Mouse (Mus musculus): ENCODE data around the gene Prr19. TPM values are rescaled to one million over a fixed set of nuclear protein-coding genes. Genes with fewer than 3 reads are reported as not detected.

Prr19 gene
- polyA plus RNA-seq, 1 experiment from 2014 or later = 1.4 TPM

DNA sequence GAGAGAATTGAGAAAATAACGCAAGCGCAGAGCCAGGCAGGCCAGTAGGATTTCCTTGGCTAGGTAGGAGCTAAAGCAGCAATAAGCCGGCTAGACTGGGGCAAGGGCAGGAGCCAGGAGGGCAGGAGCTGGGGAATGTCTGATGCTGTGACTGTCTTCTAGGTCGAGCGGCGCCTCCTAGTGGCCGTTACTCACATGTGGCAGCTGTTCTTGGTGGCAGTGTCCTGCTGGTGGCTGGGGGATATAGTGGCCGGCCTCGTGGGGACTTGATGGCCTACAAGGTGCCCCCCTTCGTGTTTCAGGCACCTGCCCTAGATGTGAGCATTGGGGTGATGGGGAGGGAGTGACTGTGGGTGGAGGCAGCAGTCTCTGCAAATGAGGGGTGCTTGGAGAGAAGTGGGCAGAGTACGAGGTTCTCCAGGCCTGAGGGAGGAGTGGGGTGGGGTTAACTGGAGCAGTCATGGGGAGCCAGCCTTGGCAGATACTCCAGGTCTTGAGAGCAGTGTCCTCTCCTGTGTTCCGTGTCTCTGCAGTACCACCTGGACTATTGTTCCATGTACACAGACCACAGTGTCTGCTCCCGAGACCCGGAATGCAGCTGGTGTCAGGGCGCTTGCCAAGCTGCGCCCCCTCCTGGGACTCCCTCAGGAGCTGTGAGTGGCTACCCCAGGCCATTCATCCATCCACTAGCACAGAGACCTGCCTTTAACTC lies 32.5 kb downstream of the Prr19 start:
- Histone ChIP-seq H3K9ac (ENCODE audit: low read length) (no peak overlapping the region), H3K27ac (replicated peaks; ENCODE audit: low read depth, low read length) (no peak overlapping the region), H3K4me1 (ENCODE audit: control insufficient read depth, insufficient read depth, low read length) (no peaks in the 10 kb centered on the region), H3K4me2 (ENCODE audit: low read depth, severe bottlenecking) (no peak overlapping the region), H3K4me3 (ENCODE audit: low read depth, low read length) (no peak overlapping the region), H3K9me3 (ENCODE audit: control insufficient read depth, low read length) (no peaks in the 10 kb centered on the region), H3K27me3 (ENCODE audit: control insufficient read depth, insufficient read depth, low read length) (no peaks in the 10 kb centered on the region), H3K36me3 (ENCODE audit: control insufficient read depth, insufficient read depth, low read length) (peaks cover 18% of the 10 kb centered on the region)
- ATAC-seq (ENCODE audit: insufficient number of reproducible peaks, low FRiP score, low TSS enrichment, low read depth) = 0 out of 2 replicates have a peak, but pooled peaks have one; percentile 44
- DNase-seq (ENCODE audit: low spot score) = peak; percentile 86
- WGBS = 44% methylated on average over 16 of the region's 16 CpGs

DNA sequence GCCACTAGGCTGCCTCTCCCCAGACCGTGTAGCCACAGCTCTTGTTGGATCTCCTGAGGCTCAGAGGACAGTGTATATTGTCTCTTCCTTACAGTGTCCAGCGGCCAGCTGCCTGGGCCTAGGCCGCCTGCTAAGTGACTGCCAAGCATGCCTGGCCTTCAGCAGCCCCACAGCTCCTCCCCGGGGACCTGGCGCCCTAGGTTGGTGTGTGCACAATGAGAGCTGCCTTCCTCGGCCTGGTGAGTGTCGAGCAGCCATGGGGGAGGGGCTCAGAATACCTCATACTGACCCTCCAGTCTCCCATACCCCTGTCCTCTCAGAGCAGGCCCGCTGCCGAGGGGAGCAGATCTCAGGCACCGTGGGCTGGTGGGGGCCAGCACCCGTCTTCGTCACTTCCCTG lies 33.3 kb downstream of the Prr19 start:
- Histone ChIP-seq H3K4me3 (ENCODE audit: low read depth, low read length) (no peak overlapping the region), H3K27ac (replicated peaks; ENCODE audit: low read depth, low read length) (no peak overlapping the region), H3K9me3 (ENCODE audit: control insufficient read depth, low read length) (no peaks in the 10 kb centered on the region), H3K4me2 (ENCODE audit: low read depth, severe bottlenecking) (no peak overlapping the region), H3K36me3 (ENCODE audit: control insufficient read depth, insufficient read depth, low read length) (peaks cover 18% of the 10 kb centered on the region), H3K9ac (ENCODE audit: low read length) (no peak overlapping the region), H3K27me3 (ENCODE audit: control insufficient read depth, insufficient read depth, low read length) (no peaks in the 10 kb centered on the region), H3K4me1 (ENCODE audit: control insufficient read depth, insufficient read depth, low read length) (no peaks in the 10 kb centered on the region)
- 87% methylated on average over 12 of the region's 12 CpGs for WGBS
- DNase-seq (ENCODE audit: low spot score) (no peak), ATAC-seq (ENCODE audit: insufficient number of reproducible peaks, low FRiP score, low TSS enrichment, low read depth) (no peak)

DNA sequence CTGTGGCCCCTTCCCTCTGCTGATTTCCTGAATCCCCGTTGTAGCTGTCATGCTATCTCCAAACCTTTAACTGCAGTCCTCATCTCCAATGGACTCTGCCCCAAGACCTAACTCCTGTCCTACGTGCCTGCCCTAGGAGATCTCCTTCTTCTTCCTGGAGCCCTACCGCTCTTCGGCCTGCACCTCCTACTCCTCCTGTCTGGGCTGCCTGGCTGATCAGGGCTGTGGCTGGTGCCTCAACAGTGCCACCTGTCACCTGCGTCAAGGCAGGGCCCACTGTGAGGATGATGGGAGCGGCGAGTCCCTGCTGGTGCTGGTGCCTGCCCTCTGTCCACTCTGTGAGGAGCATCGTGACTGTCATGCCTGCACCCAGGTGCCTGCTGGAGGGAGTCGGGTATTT lies 38.1 kb downstream of the Prr19 start:
- Histone ChIP-seq H3K27ac (replicated peaks; ENCODE audit: low read depth, low read length) (no peak overlapping the region), H3K36me3 (ENCODE audit: control insufficient read depth, insufficient read depth, low read length) (peaks cover 15% of the 10 kb centered on the region), H3K27me3 (ENCODE audit: control insufficient read depth, insufficient read depth, low read length) (no peaks in the 10 kb centered on the region), H3K9ac (ENCODE audit: low read length) (no peak overlapping the region), H3K4me1 (ENCODE audit: control insufficient read depth, insufficient read depth, low read length) (no peaks in the 10 kb centered on the region), H3K4me3 (ENCODE audit: low read depth, low read length) (no peak overlapping the region), H3K9me3 (ENCODE audit: control insufficient read depth, low read length) (no peaks in the 10 kb centered on the region), H3K4me2 (ENCODE audit: low read depth, severe bottlenecking) (no peak overlapping the region)
- no peak for ATAC-seq (ENCODE audit: insufficient number of reproducible peaks, low FRiP score, low TSS enrichment, low read depth)
- WGBS = 88% methylated on average over 9 of the region's 9 CpGs
- DNase-seq (ENCODE audit: low spot score) = no peak

DNA sequence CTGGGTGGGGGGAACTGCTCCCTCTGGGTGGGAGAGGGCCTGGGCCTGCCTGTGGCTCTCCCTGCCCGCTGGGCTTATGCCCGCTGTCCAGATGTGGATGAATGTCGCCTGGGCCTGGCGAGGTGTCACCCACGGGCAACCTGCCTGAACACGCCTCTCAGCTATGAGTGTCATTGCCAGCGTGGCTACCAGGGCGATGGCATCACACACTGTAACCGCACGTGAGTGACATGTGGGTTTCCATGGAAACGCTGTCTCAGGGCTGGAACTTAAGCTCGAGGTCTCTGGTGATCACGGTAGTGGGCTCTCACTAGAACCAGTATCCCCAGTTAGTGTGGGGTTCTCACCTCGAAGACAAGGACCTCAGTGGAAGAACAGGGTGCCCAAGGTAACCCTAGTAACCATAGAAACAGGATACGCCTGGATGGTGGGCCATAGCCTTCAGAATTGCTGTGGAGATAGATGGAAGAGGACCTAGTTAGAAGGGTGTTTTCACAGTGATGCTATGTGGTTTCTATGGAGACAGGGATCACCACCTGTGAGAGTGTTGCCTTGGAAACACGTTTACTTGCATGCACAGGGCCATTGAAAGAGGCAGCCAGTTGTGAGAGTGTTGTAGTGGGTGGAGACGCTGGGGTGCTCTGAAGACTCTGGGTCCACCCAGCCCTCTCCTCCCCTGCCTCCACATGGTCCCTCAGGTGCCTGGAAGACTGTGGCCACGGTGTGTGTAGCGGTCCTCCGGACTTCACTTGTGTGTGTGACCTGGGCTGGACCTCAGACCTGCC lies 40.0 kb downstream of the Prr19 start:
- Histone ChIP-seq H3K9ac (ENCODE audit: low read length) (no peak overlapping the region), H3K4me3 (ENCODE audit: low read depth, low read length) (no peak overlapping the region), H3K36me3 (ENCODE audit: control insufficient read depth, insufficient read depth, low read length) (peaks cover 14% of the 10 kb centered on the region), H3K9me3 (ENCODE audit: control insufficient read depth, low read length) (no peaks in the 10 kb centered on the region), H3K27me3 (ENCODE audit: control insufficient read depth, insufficient read depth, low read length) (no peaks in the 10 kb centered on the region), H3K4me2 (ENCODE audit: low read depth, severe bottlenecking) (no peak overlapping the region), H3K4me1 (ENCODE audit: control insufficient read depth, insufficient read depth, low read length) (no peaks in the 10 kb centered on the region), H3K27ac (replicated peaks; ENCODE audit: low read depth, low read length) (no peak overlapping the region)
- DNase-seq (ENCODE audit: low spot score) (no peak), ATAC-seq (ENCODE audit: insufficient number of reproducible peaks, low FRiP score, low TSS enrichment, low read depth) (peak; percentile 23; the same call in 1 of the 2 replicates)
- WGBS = 87% methylated on average over 20 of the region's 20 CpGs

DNA sequence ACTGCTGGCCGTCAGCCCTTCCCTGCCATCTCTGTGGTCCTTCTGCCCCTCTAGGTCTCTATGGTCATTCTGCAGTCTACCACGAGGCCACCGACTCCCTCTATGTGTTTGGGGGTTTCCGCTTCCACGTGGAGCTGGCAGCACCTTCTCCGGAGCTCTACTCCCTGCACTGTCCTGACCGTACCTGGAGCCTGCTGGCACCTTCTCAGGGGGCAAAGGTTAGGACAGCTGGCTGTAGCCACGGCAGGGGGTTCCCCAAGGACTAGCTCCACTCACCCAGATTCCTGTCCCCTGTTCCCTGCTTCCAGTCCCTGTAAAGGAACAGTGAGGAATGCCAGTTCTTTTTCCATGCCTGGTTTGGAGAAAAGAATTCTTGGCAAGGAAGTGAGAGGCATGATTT lies 47.6 kb downstream of the Prr19 start:
- 85% methylated on average over 8 of the region's 8 CpGs for WGBS

More for the DNA sequence above, 47.6 kb downstream of the Prr19 start:
- Histone ChIP-seq H3K36me3 (ENCODE audit: control insufficient read depth, insufficient read depth, low read length) (peaks cover 32% of the 10 kb centered on the region; the same call in 1 of the 2 replicates), H3K4me2 (ENCODE audit: low read depth, severe bottlenecking) (no peak overlapping the region), H3K9ac (ENCODE audit: low read length) (no peak overlapping the region), H3K27me3 (ENCODE audit: control insufficient read depth, insufficient read depth, low read length) (no peaks in the 10 kb centered on the region), H3K4me3 (ENCODE audit: low read depth, low read length) (no peak overlapping the region), H3K4me1 (ENCODE audit: control insufficient read depth, insufficient read depth, low read length) (no peaks in the 10 kb centered on the region), H3K9me3 (ENCODE audit: control insufficient read depth, low read length) (peaks cover 6% of the 10 kb centered on the region; the same call in 1 of the 2 replicates), H3K27ac (replicated peaks; ENCODE audit: low read depth, low read length) (no peak overlapping the region)
- DNase-seq (ENCODE audit: low spot score) = no peak
- ATAC-seq (ENCODE audit: insufficient number of reproducible peaks, low FRiP score, low TSS enrichment, low read depth) = no peak

Other genes starting within 250 kb of the Prr19 start
- 9.7 and 10.0 TPM in 2 replicates for gene Grik5, start 229.1 kb upstream of the Prr19 start, polyA plus RNA-seq (2014; fragmentation: Nextera tagmentation; extraction: Ambion mirVana)
- 28.1 and 30.1 TPM in 2 replicates for gene Zfp574, start 228.8 kb upstream of the Prr19 start, polyA plus RNA-seq (2014; fragmentation: Nextera tagmentation; extraction: Ambion mirVana)
- gene Pou2f2, start 121.7 kb upstream of the Prr19 start, polyA plus RNA-seq (2014; fragmentation: Nextera tagmentation; extraction: Ambion mirVana) = 3.9 and 6.2 TPM in 2 replicates
- gene Dedd2, start 80.8 kb upstream of the Prr19 start, polyA plus RNA-seq (2014; fragmentation: Nextera tagmentation; extraction: Ambion mirVana) = 9.9 and 11.0 TPM in 2 replicates
- gene Zfp526, start 80.0 kb upstream of the Prr19 start, polyA plus RNA-seq (2014; fragmentation: Nextera tagmentation; extraction: Ambion mirVana) = 3.2 and 3.4 TPM in 2 replicates
- gene Gsk3a, start 63.6 kb upstream of the Prr19 start, polyA plus RNA-seq (2014; fragmentation: Nextera tagmentation; extraction: Ambion mirVana) = 15.8 and 17.3 TPM in 2 replicates
- gene Erf, start 50.6 kb upstream of the Prr19 start, polyA plus RNA-seq (2014; fragmentation: Nextera tagmentation; extraction: Ambion mirVana) = 25.6 and 28.6 TPM in 2 replicates
- 32.5 and 34.2 TPM in 2 replicates for gene Cic, start 33.7 kb upstream of the Prr19 start, polyA plus RNA-seq (2014; fragmentation: Nextera tagmentation; extraction: Ambion mirVana)
- gene Pafah1b3, start 3.4 kb upstream of the Prr19 start, polyA plus RNA-seq (2014; fragmentation: Nextera tagmentation; extraction: Ambion mirVana) = 249 and 261 TPM in 2 replicates
- 0.33 and 0.58 TPM in 2 replicates for gene Tmem145, start 4.7 kb downstream of the Prr19 start, polyA plus RNA-seq (2014; fragmentation: Nextera tagmentation; extraction: Ambion mirVana)
- 13.8 and 14.4 TPM in 2 replicates for gene Megf8, start 15.8 kb downstream of the Prr19 start, polyA plus RNA-seq (2014; fragmentation: Nextera tagmentation; extraction: Ambion mirVana)
- not detected in 2 replicates for gene Cnfn, start 68.3 kb downstream of the Prr19 start, polyA plus RNA-seq (2014; fragmentation: Nextera tagmentation; extraction: Ambion mirVana)
- 4.2 and 4.5 TPM in 2 replicates for gene Lipe, start 97.3 kb downstream of the Prr19 start, polyA plus RNA-seq (2014; fragmentation: Nextera tagmentation; extraction: Ambion mirVana)
- gene Cxcl17, start 111.5 kb downstream of the Prr19 start, polyA plus RNA-seq (2014; fragmentation: Nextera tagmentation; extraction: Ambion mirVana) = 0.33 and 0.44 TPM in 2 replicates
- 0.85 and 1.4 TPM in 2 replicates for gene Ceacam1, start 176.2 kb downstream of the Prr19 start, polyA plus RNA-seq (2014; fragmentation: Nextera tagmentation; extraction: Ambion mirVana)
- 0.11 TPM in 1 of 2 replicates, not detected in the other for gene Ceacam2, start 238.4 kb downstream of the Prr19 start, polyA plus RNA-seq (2014; fragmentation: Nextera tagmentation; extraction: Ambion mirVana)